Mouse (Mus musculus) spleen, adult 12 weeks (tissue): ENCODE results near the gene Rbm28.
A peak's percentile ranks its signal among the peaks of the same experiment; 100 is the strongest.
"Not testable (repeated sequence)": the region's sequence is repeated elsewhere in the genome, so short reads cannot be mapped to it uniquely, and the experiment has no call there.

Experiments used
- DNase-seq: peaks from one replicate; pipeline ENCODE4 v3.0.0; 2022; ENCODE audit warnings: low spot score

Gene Rbm28

DNA sequence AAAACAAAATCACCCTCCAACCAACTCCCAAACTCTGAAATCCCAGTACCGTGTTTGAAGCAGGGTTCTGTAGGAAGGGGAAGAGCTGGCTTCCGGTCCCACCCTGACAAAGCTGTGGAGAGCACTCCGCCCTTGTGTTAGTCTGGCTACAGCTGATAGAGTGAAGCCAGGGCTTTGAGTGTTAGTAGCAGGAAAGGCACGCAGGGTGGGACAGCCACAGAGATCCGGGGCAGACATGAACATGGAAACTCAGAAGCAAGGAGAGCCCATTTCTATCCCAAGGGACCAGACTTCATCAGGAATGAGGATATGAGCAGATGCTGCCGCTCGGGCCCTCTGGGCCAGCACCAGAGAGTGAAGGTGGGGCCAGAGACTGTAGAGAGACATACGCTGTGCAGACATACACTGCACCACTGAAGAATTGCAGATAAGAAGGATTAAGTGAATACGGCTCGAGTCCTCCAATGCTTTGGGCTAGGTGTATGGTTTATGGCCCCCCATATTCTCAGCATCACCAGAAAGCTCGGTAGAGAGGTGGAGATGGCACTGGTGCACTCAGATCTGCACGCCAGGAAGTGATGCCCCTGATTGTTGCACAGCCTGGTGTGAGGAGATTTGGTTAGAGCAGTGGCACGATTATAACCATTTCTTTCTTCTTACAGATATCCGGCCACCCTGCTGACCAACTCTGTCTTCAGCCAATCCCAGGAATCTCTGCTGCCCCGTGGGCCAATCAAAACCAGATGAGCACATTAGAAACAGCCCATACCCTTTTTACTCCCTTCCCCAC, 29.4 kb upstream of the Rbm28 start:
- no peak for DNase-seq

DNA sequence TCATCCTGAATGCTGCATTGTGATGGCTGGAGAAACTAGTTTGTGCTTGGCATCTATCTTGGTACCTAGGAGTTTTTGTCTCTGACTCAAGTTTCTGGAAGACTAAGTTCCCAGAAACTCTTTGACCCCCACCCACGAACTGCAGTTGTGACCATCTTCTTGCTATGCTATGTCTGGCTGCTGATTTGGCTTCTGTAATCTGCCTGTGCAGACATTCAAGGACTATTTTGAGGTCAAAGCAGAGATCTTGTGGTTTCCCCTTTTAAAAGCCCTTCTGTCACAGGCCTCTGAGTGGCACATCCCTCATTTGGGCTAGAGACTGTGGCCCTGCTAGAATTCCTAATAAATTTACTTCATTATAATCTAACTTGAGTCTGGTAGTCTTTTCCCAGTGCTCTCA, 23.1 kb upstream of the Rbm28 start:
- DNase-seq = no peak

GRCm38 (mm10) chr6:29179843-29180242, 15.0 kb upstream of the Rbm28 start:
- no peak for DNase-seq

- DNase-seq = no peak
Observed at GRCm38 (mm10) chr6:29178888-29179658, 14.3 kb upstream of the Rbm28 start, which contains the start of gene Prrt4. TSS of gene Prrt4 (minus strand) at chr6:29179584.

GRCm38 (mm10) chr6:29177901-29178879, 13.4 kb upstream of the Rbm28 start:
- no peak for DNase-seq

DNA sequence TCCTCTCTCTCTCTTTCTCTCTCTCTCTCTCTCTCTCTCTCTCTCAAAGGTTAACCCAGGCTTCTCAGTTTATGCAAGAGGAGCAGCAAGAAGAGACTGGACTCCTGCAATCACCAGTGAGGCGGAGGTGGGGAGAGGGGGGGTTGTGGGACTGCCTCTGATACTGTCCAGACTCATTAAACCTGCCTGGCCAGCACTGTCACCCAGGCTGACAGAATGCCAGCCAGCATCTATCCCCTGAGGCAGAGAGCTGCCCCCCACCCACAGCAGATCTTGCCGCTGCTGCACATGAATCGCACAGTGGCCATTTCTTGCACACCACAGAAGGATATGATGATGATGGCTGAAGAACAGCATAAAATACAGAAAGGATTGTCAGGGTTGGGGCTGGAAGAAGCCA, 10.3 kb upstream of the Rbm28 start:
- no peak for DNase-seq

DNA sequence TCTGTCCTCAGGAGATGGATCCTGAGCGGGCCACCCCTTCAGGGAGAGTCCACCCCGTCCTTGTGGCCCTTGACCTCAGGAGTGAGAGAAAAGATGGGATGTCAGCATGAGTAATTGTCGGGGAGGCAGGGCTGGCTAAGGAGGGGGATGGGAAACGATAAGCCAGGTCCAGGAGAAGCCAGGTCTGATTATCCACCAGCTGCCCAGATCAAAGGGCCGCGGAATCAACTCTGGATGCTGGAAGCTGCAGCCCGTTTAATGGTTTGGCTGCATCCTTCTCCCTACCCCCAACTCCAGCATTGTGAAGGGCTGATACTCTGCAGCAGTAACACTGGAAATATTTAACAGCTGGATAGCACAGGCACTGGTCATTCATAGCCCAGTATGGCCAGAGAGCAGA, 9.6 kb upstream of the Rbm28 start:
- no peak for DNase-seq

- peak; percentile 44 for DNase-seq
Observed at GRCm38 (mm10) chr6:29170952-29171388, 6.2 kb upstream of the Rbm28 start.

GRCm38 (mm10) chr6:29170063-29170921, 5.5 kb upstream of the Rbm28 start:
- no peak for DNase-seq

DNA sequence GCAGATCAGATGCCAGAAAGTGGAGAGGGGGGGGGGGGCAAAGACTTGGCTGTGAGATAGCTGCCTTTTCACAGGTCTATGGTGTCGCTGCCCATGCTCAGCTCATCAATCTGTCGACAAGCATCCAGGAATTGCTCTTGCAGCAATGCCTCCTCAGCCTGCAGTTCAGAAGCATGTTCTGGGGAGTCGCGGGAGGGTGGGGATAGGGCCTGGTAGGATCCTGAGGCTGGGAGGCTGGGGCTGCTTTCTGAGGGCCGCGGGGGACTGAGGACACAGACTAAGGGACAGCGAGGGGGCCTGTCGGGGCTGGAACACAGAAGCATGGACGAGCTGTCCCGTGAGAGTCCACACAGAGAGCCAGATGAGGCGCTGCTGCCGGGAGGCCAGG, 4.9 kb upstream of the Rbm28 start:
- DNase-seq = no peak

DNA sequence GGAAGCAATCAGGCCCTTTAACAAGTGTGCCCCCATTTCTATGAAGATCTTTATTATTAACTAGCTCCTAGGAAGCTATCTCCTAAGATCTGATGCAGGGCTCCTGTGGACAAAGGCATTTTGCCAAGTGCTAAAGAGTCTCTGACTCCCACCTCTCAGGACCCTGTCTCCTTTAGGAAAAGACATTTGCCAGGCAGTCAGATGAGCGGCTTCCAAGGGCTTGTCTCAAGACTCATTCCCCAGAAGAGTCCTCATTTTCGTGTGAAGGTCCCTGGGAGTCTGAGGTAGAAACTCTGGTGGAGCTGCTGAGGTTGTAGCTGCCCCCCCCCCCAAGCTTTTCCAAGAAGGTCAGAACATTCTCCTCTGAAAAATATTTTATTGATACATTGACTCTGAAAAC, 4.1 kb upstream of the Rbm28 start:
- DNase-seq = no peak

DNA sequence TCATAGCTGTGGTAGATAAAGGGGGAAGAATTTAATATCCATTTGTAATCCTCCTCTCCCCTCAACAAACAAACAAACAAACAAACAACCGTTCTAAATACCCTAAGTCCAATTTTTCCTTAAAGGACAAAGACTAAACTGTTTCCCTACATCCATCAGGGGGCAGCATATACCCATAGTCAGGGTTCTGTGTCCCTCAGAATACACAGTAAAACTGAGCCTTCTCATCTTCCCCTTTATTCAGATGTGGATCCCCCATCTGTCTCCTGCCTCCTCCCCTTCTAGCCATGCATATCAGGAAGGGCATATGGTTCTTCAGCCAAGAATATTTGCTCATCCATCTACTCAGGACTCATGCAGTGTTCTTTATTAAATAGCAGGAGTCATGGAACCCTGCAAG, 1.4 kb upstream of the Rbm28 start:
- no peak for DNase-seq

DNA sequence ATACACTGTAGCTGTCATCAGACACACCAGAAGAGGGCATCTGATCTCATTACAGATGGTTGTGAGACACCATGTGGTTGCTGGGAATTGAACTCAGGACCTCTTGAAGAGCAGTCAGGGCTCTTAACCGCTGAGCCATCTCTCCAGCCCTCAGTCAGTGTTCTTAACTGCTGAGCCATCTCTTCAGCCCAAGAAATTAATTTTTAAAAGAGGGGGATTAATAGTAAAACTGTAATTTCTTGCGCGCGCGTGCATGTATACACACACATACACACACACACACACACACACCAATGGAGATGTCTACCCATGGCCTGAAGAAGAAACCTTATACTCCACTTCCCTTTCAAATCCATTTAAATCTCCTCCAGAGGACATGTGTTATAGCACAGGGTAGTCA, 3.5 kb downstream of the Rbm28 start:
- DNase-seq = not testable (repeated sequence)

DNA sequence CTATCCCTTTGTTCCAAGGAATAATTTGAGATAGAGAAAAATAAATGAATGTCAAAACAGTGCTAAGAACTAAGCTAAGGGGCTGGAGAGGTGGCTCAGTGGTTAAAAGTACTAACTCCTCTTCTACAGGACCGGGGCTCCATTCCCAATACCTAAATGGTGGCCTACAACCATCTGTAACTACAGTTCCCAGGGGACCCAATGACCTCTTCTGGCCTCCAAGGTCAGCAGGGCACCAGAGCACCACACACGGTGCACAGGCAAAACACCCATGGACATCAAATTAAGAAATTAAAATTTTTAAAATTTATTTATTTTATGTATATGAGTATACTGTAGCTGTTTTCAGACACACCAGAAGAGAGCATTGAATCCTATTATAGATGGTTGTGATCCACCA, 4.0 kb downstream of the Rbm28 start:
- DNase-seq = no peak

GRCm38 (mm10) chr6:29156326-29156725, 8.5 kb downstream of the Rbm28 start:
- no peak for DNase-seq

DNA sequence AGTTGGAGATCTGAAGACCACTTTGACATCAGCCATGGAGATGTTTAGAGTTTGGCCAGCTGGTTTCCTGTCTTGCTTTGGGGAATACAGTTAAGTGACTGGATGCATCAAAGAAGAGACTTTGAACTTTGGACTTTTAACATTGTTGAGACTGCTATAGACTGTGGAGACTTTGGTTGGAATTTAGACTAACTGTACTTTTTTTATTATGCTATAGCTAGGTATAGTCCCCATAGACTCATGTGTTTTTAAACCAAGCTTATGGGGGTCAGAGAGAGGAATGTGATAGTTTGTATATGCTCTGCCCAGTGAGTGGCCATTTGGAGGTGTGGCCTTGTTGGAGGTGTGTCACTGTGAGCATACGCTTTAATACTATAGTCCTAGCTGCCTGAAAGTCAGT, 14.8 kb downstream of the Rbm28 start:
- no peak for DNase-seq

GRCm38 (mm10) chr6:29147407-29148010, 17.3 kb downstream of the Rbm28 start:
- DNase-seq = no peak

GRCm38 (mm10) chr6:29146641-29147040, 18.2 kb downstream of the Rbm28 start:
- DNase-seq = no peak

GRCm38 (mm10) chr6:29145456-29146307, 19.1 kb downstream of the Rbm28 start:
- no peak for DNase-seq

DNA sequence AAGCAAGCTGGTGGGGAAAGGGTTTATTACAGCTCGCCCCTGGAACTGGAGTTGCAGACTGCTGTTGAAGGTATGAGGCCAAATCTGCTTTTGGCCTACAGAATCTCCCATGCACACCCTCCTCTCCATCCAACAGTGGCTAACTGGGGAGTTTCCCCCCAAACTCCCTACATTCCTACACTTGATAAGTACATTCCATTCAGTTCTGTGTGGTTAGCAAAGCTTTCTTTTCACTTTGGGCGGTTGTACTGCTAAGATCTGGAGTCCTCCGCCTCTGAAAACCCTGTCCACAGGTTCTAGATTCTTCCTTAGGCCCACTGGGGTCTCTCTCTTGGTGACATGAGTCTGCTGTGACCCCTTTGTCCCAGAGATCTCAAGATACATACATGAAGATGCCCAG, 19.8 kb downstream of the Rbm28 start:
- no peak for DNase-seq
